Mouse (Mus musculus): ENCODE results near the gene Banf1.
"Not testable (repeated sequence)": the region's sequence is repeated elsewhere in the genome, so short reads cannot be mapped to it uniquely, and the experiment has no call there.

Gene Banf1

GRCm38 (mm10) chr19:5366175-5367052, 554 bp downstream of the Banf1 start, which contains the start of gene Eif1ad:
Gene Eif1ad (plus strand): TSS chr19:5366741.
- Histone ChIP-seq H3K9me3 (ENCODE audit: low read length) (no peaks in the 10 kb centered on the region), H3K36me3 (ENCODE audit: insufficient read depth, low read length) (peaks cover 63% of the 10 kb centered on the region)

GRCm38 (mm10) chr19:5365751-5366150, 1.2 kb downstream of the Banf1 start:
- H3K36me3 ChIP-seq (ENCODE audit: insufficient read depth, low read length), result peaks cover 58% of the 10 kb centered on the region
- H3K9me3 ChIP-seq (ENCODE audit: low read length), result no peaks in the 10 kb centered on the region
- no peaks in the 10 kb centered on the region for H3K27me3 ChIP-seq (ENCODE audit: insufficient read depth, low read length)
- TF ChIP-seq POU5F1 (IDR thresholded peaks at IDR 0.05; ENCODE audit: borderline replicate concordance, low read length) (no peak), CTCF (conservative IDR thresholded peaks at IDR 0.05; ENCODE audit: low read length) (no peak), NANOG (IDR thresholded peaks at IDR 0.05; ENCODE audit: borderline replicate concordance, low read length) (no peak)
- peak overlapping the region; percentile 99 for H3K4me3 ChIP-seq (replicated peaks; ENCODE audit: low read length)
- H3K4me1 ChIP-seq (replicated peaks; ENCODE audit: low read depth, low read length), result peaks cover 78% of the 10 kb centered on the region

More at GRCm38 (mm10) chr19:5366175-5367052, 554 bp downstream of the Banf1 start, which contains the start of gene Eif1ad:
- no peak for TF ChIP-seq NANOG (IDR thresholded peaks at IDR 0.05; ENCODE audit: borderline replicate concordance, low read length)
- TF ChIP-seq CTCF (conservative IDR thresholded peaks at IDR 0.05; ENCODE audit: low read length), result no peak
- TF ChIP-seq POU5F1 (IDR thresholded peaks at IDR 0.05; ENCODE audit: borderline replicate concordance, low read length), result peak; percentile 36; the same call in 1 of the 2 replicates
- H3K4me3 ChIP-seq (replicated peaks; ENCODE audit: low read length), result peak within 1 kb of the TSS; percentile 99
- peaks cover 73% of the 10 kb centered on the region for H3K4me1 ChIP-seq (replicated peaks; ENCODE audit: low read depth, low read length)
- H3K27me3 ChIP-seq (ENCODE audit: insufficient read depth, low read length), result no peaks in the 10 kb centered on the region

GRCm38 (mm10) chr19:5364124-5364523, 2.8 kb downstream of the Banf1 start:
- H3K27me3 ChIP-seq (ENCODE audit: insufficient read depth, low read length), result no peaks in the 10 kb centered on the region
- no peaks in the 10 kb centered on the region for H3K9me3 ChIP-seq (ENCODE audit: low read length)
- H3K36me3 ChIP-seq (ENCODE audit: insufficient read depth, low read length), result peaks cover 49% of the 10 kb centered on the region
- TF ChIP-seq POU5F1 (IDR thresholded peaks at IDR 0.05; ENCODE audit: borderline replicate concordance, low read length) (no peak), NANOG (IDR thresholded peaks at IDR 0.05; ENCODE audit: borderline replicate concordance, low read length) (no peak), CTCF (conservative IDR thresholded peaks at IDR 0.05; ENCODE audit: low read length) (no peak)
- 0 out of 2 replicates have a peak overlapping the region, but pooled peaks have one; percentile 99 for H3K4me3 ChIP-seq (replicated peaks; ENCODE audit: low read length)
- H3K4me1 ChIP-seq (replicated peaks; ENCODE audit: low read depth, low read length), result peaks cover 67% of the 10 kb centered on the region

GRCm38 (mm10) chr19:5362186-5362585, 4.8 kb downstream of the Banf1 start:
- TF ChIP-seq CTCF (conservative IDR thresholded peaks at IDR 0.05; ENCODE audit: low read length) (no peak), NANOG (IDR thresholded peaks at IDR 0.05; ENCODE audit: borderline replicate concordance, low read length) (peak; percentile 73; the same call in 1 of the 2 replicates)
- no peaks in the 10 kb centered on the region for H3K27me3 ChIP-seq (ENCODE audit: insufficient read depth, low read length)
- no peaks in the 10 kb centered on the region for H3K9me3 ChIP-seq (ENCODE audit: low read length)
- H3K4me1 ChIP-seq (replicated peaks; ENCODE audit: low read depth, low read length), result peaks cover 50% of the 10 kb centered on the region
- H3K4me3 ChIP-seq (replicated peaks; ENCODE audit: low read length), result no peak overlapping the region
- peaks cover 37% of the 10 kb centered on the region for H3K36me3 ChIP-seq (ENCODE audit: insufficient read depth, low read length)

GRCm38 (mm10) chr19:5356080-5356479, 10.9 kb downstream of the Banf1 start:
- H3K27me3 ChIP-seq (ENCODE audit: insufficient read depth, low read length), result peaks cover 3% of the 10 kb centered on the region; the same call in 1 of the 2 replicates
- TF ChIP-seq NANOG (IDR thresholded peaks at IDR 0.05; ENCODE audit: borderline replicate concordance, low read length) (no peak), CTCF (conservative IDR thresholded peaks at IDR 0.05; ENCODE audit: low read length) (no peak), POU5F1 (IDR thresholded peaks at IDR 0.05; ENCODE audit: borderline replicate concordance, low read length) (no peak)
- peaks cover 8% of the 10 kb centered on the region; the same call in 1 of the 2 replicates for H3K36me3 ChIP-seq (ENCODE audit: insufficient read depth, low read length)
- H3K9me3 ChIP-seq (ENCODE audit: low read length), result no peaks in the 10 kb centered on the region
- H3K4me1 ChIP-seq (replicated peaks; ENCODE audit: low read depth, low read length), result peaks cover 15% of the 10 kb centered on the region
- H3K4me3 ChIP-seq (replicated peaks; ENCODE audit: low read length), result no peak overlapping the region

GRCm38 (mm10) chr19:5353609-5354008, 13.4 kb downstream of the Banf1 start:
- Histone ChIP-seq H3K4me3 (replicated peaks; ENCODE audit: low read length) (no peak overlapping the region), H3K4me1 (replicated peaks; ENCODE audit: low read depth, low read length) (peaks cover 14% of the 10 kb centered on the region), H3K27me3 (ENCODE audit: insufficient read depth, low read length) (peaks cover 16% of the 10 kb centered on the region), H3K36me3 (ENCODE audit: insufficient read depth, low read length) (no peaks in the 10 kb centered on the region), H3K9me3 (ENCODE audit: low read length) (no peaks in the 10 kb centered on the region)
- TF ChIP-seq CTCF (conservative IDR thresholded peaks at IDR 0.05; ENCODE audit: low read length) (no peak), POU5F1 (IDR thresholded peaks at IDR 0.05; ENCODE audit: borderline replicate concordance, low read length) (no peak), NANOG (IDR thresholded peaks at IDR 0.05; ENCODE audit: borderline replicate concordance, low read length) (no peak)

GRCm38 (mm10) chr19:5349502-5349873, 17.5 kb downstream of the Banf1 start, which contains the start of gene Cst6:
Gene Cst6 (minus strand): TSS chr19:5349574.
- H3K36me3 ChIP-seq (ENCODE audit: insufficient read depth, low read length); H3K4me1 ChIP-seq (replicated peaks; ENCODE audit: low read depth, low read length); H3K9me3 ChIP-seq (ENCODE audit: low read length): not testable (repeated sequence)
- Histone ChIP-seq H3K4me3 (replicated peaks; ENCODE audit: low read length) (peak within 1 kb of the TSS; percentile 76), H3K27me3 (ENCODE audit: insufficient read depth, low read length) (peaks cover 21% of the 10 kb centered on the region)

GRCm38 (mm10) chr19:5348526-5349501, 18.2 kb downstream of the Banf1 start:
- peak overlapping the region; percentile 76 for H3K4me3 ChIP-seq (replicated peaks; ENCODE audit: low read length)
- no peaks in the 10 kb centered on the region for H3K36me3 ChIP-seq (ENCODE audit: insufficient read depth, low read length)
- peaks cover 21% of the 10 kb centered on the region for H3K27me3 ChIP-seq (ENCODE audit: insufficient read depth, low read length)
- H3K4me1 ChIP-seq (replicated peaks; ENCODE audit: low read depth, low read length), result peaks cover 2% of the 10 kb centered on the region
- TF ChIP-seq CTCF (conservative IDR thresholded peaks at IDR 0.05; ENCODE audit: low read length), result peak; percentile 62
- TF ChIP-seq POU5F1 (IDR thresholded peaks at IDR 0.05; ENCODE audit: borderline replicate concordance, low read length), result no peak
- no peaks in the 10 kb centered on the region for H3K9me3 ChIP-seq (ENCODE audit: low read length)

All from E14TG2a.4 (cell line).